Mouse (Mus musculus) spleen, postnatal 14 days (tissue): Measurements from ENCODE around the gene AW822073.
"Not testable (repeated sequence)": the region's sequence is repeated elsewhere in the genome, so short reads cannot be mapped to it uniquely, and the experiment has no call there.

Experiments
- DNase-seq, 2 experiments: peaks; one replicate each; pipeline ENCODE4 v3.0.0; 2021 to 2022; ENCODE audit warnings: low spot score in 2 of 2

Gene AW822073

DNA sequence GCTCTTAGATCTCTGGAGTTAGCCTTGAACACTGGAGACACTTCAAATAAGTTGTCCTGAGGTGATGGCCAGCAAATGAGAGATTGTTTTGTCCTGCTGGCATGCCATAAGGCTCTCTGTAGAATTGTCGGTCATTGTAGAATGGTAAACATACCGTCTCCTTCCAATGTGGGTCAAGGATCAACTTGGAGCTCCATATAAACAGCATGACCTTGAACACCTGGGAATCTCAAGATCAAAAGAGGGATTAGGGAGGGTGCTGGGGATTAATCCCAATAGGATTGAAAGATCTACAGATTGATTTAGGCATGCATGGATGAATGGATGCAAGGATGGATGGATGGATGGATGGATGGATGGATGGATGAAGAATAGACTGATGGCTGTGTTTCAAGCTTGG, 3.2 kb downstream of the AW822073 start:
- not testable (repeated sequence) for DNase-seq

- DNase-seq, result no peak
These were observed 4.0 kb downstream of the AW822073 start for GRCm38 (mm10) chr10:58220726-58221125.

- DNase-seq, result no peak
These were observed 7.4 kb downstream of the AW822073 start for GRCm38 (mm10) chr10:58217366-58217765.

DNA sequence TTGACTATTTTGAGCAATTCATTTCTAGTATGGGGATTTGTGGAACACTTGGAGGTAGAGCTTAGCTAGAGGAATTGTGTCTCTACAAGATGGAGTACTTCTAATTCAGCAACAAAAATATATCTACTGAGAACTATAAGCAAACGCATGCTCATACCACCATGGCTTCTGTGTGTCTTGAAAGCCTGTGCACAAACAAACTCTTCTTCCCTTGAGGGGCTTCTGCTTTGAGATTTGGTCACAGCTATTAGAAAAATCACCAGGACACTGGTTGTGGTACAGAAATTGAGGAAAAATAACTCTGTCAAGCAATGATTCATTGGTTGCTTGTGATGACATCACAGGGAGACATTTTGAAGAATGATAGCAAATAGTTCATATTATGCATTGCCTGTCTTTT, 9.4 kb downstream of the AW822073 start:
- DNase-seq, result no peak

DNA sequence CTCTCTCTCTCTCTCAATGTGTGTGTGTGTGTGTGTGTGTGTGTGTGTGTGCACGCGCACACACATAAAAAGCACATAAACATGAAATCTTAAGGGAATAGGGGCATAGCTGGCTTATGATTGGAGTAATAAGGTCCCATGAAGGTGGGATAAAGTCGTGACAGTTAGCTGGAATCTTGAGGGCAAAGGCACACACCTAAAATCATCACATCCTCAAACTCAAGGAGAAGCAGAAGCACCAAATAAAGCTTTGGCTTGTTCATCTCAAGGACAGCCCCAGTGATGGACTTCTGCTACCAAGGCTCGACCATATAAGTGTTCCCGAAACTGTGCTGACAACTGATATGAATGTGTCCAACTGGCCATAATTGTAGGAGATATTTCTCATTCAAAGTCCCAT, 9.8 kb downstream of the AW822073 start:
- DNase-seq, result no peak

DNA sequence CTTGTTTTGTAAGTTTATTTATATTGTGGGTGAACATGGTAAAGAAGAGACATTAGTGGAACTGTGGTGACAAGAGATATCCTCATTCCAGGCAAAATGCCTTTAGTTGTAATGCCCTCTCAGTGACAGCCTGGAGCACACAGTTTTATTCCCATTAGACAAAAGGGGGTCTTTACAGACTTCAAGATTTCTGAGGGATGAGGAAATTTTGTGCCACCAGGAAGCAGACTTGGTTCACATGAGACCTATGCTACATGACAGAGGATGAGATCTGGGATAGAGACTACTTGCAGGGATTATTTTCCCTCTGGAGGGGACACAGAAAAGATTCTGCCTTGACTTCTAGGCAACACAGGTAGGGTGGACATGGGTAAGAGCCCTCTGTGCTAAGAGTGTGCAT, 10.2 kb downstream of the AW822073 start:
- DNase-seq, result no peak

DNA sequence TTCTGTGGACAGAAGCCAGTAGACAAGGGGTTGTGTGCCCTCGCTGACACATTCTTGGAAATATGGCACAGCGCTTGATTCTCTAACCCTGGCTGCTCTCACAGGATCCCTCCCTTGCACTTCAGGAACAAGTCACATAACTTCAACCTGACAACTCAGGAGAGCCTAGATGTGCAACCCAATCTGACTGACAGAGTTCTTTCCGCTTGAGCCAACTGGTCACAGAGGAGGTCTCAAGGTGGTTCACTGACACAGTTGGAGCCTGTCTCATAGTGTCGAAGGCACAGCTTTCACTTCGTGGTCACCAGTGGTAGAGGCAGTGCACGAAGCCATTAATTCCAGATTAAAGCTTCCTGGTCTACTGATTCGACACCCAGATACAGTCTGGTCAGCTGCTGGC, 12.5 kb downstream of the AW822073 start:
- no peak for DNase-seq

- no peak for DNase-seq
These were observed 13.5 kb downstream of the AW822073 start for GRCm38 (mm10) chr10:58211213-58211612.

- no peak for DNase-seq
These were observed 14.2 kb downstream of the AW822073 start for GRCm38 (mm10) chr10:58210514-58210913.

DNA sequence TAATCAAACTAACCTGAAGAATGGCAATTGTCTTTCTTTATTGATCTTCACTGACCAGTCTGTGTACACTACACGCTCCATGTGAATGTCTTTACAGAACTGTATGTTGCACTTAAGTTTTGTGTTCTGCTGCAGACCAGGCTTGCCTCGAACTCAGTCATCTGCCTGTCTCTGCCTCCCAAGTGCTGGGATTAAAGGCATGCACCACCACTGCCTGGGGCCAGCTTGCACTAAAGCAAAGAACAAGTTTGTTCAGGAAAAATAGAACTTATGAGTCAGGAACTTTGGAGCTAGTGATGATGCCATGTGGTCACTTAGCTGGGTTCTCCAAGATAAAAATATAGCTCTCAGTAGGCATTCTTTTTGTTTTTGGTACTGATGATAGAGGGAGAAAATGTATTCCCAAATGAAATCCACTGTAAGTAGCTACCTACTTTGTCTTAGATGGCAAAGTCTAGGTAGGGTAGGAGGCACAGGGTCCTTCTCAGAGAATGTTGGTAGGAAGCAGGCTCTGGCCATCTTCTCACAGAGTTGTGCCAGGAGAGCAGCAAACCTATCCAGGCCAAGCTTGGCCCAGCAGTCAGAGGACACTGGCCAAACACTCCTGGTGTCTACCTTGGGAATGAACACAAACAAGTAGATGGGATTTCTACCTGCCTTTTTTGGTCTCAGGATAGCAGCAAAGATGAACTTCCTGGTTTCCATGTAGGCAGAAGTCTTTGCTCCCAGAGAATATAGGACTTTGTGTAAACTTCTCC, 14.8 kb downstream of the AW822073 start:
- no peak for DNase-seq

DNA sequence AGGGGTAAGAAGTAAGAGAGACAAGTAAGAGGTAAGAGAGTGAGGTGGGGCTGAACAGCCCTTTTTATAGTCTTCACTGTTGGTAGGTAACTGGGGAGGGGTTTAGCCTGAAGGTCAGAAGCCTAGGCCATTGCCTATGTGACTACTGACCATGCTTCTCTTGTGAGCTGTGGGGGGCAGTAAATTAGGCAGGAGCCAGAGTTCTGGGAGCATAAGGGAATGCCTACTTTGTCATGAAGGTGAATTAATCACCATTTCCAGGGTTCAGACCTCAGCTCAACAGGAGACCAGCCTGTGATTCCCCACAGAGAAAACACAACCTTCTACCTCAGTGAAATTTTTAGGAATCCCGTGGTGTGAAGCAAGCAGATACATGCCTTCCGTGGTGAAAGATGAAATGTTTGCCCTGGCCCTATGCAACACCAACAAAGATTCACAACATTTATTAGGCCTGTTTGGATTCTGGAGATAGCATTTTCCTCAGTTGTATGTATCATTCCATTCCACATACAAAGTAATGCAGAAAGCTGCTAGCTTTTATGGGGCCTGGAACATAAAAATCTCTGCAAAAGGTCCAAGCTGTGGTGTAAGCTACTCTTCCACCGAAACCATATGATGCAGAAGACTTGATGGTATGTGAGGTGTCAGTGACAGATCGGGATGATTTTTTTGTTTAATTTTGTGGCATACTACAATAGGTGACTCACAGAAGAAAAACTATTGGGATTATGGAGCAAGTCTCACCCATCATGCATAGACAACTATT, 17.9 kb downstream of the AW822073 start:
- DNase-seq, result no peak

DNA sequence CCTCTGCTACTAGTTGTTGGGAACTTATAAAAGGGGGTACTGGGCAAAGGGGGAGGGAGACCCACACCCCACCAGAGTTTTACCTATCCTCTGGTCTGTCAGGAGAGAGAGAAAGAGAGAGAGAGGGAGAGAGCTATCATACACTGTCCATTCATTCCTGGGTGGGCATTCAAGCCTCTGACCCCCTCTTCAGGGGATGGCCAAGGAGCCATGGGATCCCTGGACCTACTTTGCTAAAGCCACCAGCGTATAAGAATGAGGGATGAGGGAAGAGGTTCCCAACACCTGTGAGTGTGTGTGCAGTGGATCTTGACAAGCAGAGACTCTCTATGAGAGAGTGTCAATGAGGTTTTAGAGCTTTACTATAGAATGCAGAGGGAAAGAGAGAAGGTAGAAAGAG, 18.7 kb downstream of the AW822073 start:
- DNase-seq, result no peak
